Mouse (Mus musculus) C2C12 (cell line): ENCODE results near the gene Lrmda. TPM values are rescaled to one million over a fixed set of nuclear protein-coding genes. Genes with fewer than 3 reads are reported as not detected.

Experiments
- H3K27me3 ChIP-seq: one replicate; pipeline ENCODE4 v1.6.1; 2011; ENCODE audit not compliant: control insufficient read depth, insufficient read depth, insufficient read length
- H3K36me3 ChIP-seq: one replicate; pipeline ENCODE4 v1.6.1; 2011; ENCODE audit not compliant: control insufficient read depth, insufficient read depth
- H3K4me3 ChIP-seq: one replicate; pipeline ENCODE4 v1.5.1; 2011; ENCODE audit warnings: mild to moderate bottlenecking, control low read depth; ENCODE audit not compliant: poor library complexity, insufficient read depth, severe bottlenecking
- H3K79me2 ChIP-seq: one replicate; pipeline ENCODE4 v1.6.1; 2011; ENCODE audit not compliant: control insufficient read depth, insufficient read depth
- H3K79me3 ChIP-seq: one replicate; pipeline ENCODE4 v1.6.1; 2011; ENCODE audit warnings: low read depth, control low read depth
- H3ac ChIP-seq: one replicate; pipeline ENCODE3; 2011; ENCODE audit warnings: low read depth; ENCODE audit not compliant: control insufficient read depth, insufficient read length
- CEBPB ChIP-seq: IDR thresholded peaks from one replicate; pipeline ENCODE4 v1.6.1; 2011; ENCODE audit warnings: low read depth, mild to moderate bottlenecking, control low read depth, moderate library complexity
- CTCF ChIP-seq: IDR thresholded peaks from one replicate; pipeline ENCODE4 v1.5.1; 2011; ENCODE audit not compliant: control insufficient read depth, insufficient read depth, insufficient read length
- FOSL1 ChIP-seq: IDR thresholded peaks from one replicate; pipeline ENCODE4 v1.8.0; 2011; ENCODE audit warnings: mild to moderate bottlenecking, low read length; ENCODE audit not compliant: poor library complexity, insufficient read depth, severe bottlenecking
- MAX ChIP-seq: IDR thresholded peaks from one replicate; pipeline ENCODE4 v1.6.1; 2011; ENCODE audit warnings: mild to moderate bottlenecking, control low read depth
- MYOD1 ChIP-seq: IDR thresholded peaks from one replicate; pipeline ENCODE4 v1.6.1; 2011; ENCODE audit warnings: low read depth; ENCODE audit not compliant: control insufficient read depth, insufficient read length
- MYOG ChIP-seq: IDR thresholded peaks from one replicate; pipeline ENCODE4 v1.6.1; 2011; ENCODE audit not compliant: control insufficient read depth, insufficient read length; ENCODE audit errors: extremely low read depth
- USF1 ChIP-seq: IDR thresholded peaks from one replicate; pipeline ENCODE4 v1.6.1; 2011; ENCODE audit warnings: low read depth, mild to moderate bottlenecking, control low read depth, moderate library complexity
- polyA plus RNA-seq: library from polyadenylated mRNA; unstranded; fragments of >200 nt; fragmentation: generic; extraction: Trizol; gene quantifications from one replicate; pipeline ENCODE4 v1.2.1, GENCODE M21; 2012; ENCODE audit warnings: missing spikeins

Lrmda gene
- polyA plus RNA-seq, 1 experiment = not detected

- TF ChIP-seq CEBPB (no peak), MYOD1 (no peak), MAX (no peak), MYOG (no peak), CTCF (no peak), FOSL1 (no peak), USF1 (no peak)
- Histone ChIP-seq H3ac (no peak overlapping the region), H3K4me3 (no peak overlapping the region), H3K79me3 (no peaks in the 10 kb centered on the region), H3K79me2 (no peaks in the 10 kb centered on the region), H3K27me3 (no peaks in the 10 kb centered on the region), H3K36me3 (no peaks in the 10 kb centered on the region)
These were observed 532.8 kb downstream of the Lrmda start for GRCm38 (mm10) chr14:22552358-22552757.

GRCm38 (mm10) chr14:22552841-22553240, 533.3 kb downstream of the Lrmda start:
- H3K36me3 ChIP-seq = no peaks in the 10 kb centered on the region
- no peak overlapping the region for H3K4me3 ChIP-seq
- H3ac ChIP-seq = no peak overlapping the region
- H3K27me3 ChIP-seq = no peaks in the 10 kb centered on the region
- TF ChIP-seq MAX (no peak), MYOD1 (no peak), CEBPB (no peak), FOSL1 (no peak), USF1 (no peak), MYOG (no peak)
- no peaks in the 10 kb centered on the region for H3K79me2 ChIP-seq
- H3K79me3 ChIP-seq = no peaks in the 10 kb centered on the region

- H3K4me3 ChIP-seq = no peak overlapping the region
- no peaks in the 10 kb centered on the region for H3K36me3 ChIP-seq
- H3K79me3 ChIP-seq = no peaks in the 10 kb centered on the region
- no peak overlapping the region for H3ac ChIP-seq
- no peaks in the 10 kb centered on the region for H3K27me3 ChIP-seq
- H3K79me2 ChIP-seq = no peaks in the 10 kb centered on the region
- TF ChIP-seq CEBPB (no peak), CTCF (no peak), MAX (no peak), MYOG (no peak), MYOD1 (no peak), FOSL1 (no peak), USF1 (no peak)
These were observed 534.2 kb downstream of the Lrmda start for GRCm38 (mm10) chr14:22553717-22554116.

GRCm38 (mm10) chr14:22572486-22572885, 553.0 kb downstream of the Lrmda start:
- H3K36me3 ChIP-seq = no peaks in the 10 kb centered on the region
- TF ChIP-seq MYOD1 (no peak), USF1 (no peak), MYOG (no peak), CTCF (no peak)
- H3K79me3 ChIP-seq = no peaks in the 10 kb centered on the region
- H3ac ChIP-seq = no peak overlapping the region
- H3K27me3 ChIP-seq = peaks cover 3% of the 10 kb centered on the region
- H3K79me2 ChIP-seq = no peaks in the 10 kb centered on the region
- no peak overlapping the region for H3K4me3 ChIP-seq

- no peak for TF ChIP-seq CEBPB
- TF ChIP-seq FOSL1 = no peak
- Histone ChIP-seq H3K79me3 (no peaks in the 10 kb centered on the region), H3ac (no peak overlapping the region), H3K36me3 (no peaks in the 10 kb centered on the region), H3K79me2 (no peaks in the 10 kb centered on the region), H3K4me3 (no peak overlapping the region), H3K27me3 (peaks cover 3% of the 10 kb centered on the region)
These were observed 554.1 kb downstream of the Lrmda start for GRCm38 (mm10) chr14:22573585-22573984.

GRCm38 (mm10) chr14:22574006-22574405, 554.5 kb downstream of the Lrmda start:
- no peaks in the 10 kb centered on the region for H3K79me2 ChIP-seq
- H3K4me3 ChIP-seq = no peak overlapping the region
- no peaks in the 10 kb centered on the region for H3K36me3 ChIP-seq
- peaks cover 3% of the 10 kb centered on the region for H3K27me3 ChIP-seq
- H3K79me3 ChIP-seq = no peaks in the 10 kb centered on the region
- TF ChIP-seq USF1 (no peak), MAX (no peak), CEBPB (no peak), MYOD1 (no peak), FOSL1 (no peak), CTCF (no peak), MYOG (no peak)
- no peak overlapping the region for H3ac ChIP-seq
